Mouse (Mus musculus) G1E (cell line): ENCODE measurements around the gene Fgfr2. TPM values are rescaled to one million over a fixed set of nuclear protein-coding genes. Genes with fewer than 3 reads are reported as not detected.

Experiments used
- ATAC-seq: 2 replicates; pipeline ENCODE4 v1.8.0; 2016; ENCODE audit warnings: mild to moderate bottlenecking; ENCODE audit not compliant: insufficient number of reproducible peaks, poor library complexity, low FRiP score, severe bottlenecking; ENCODE audit errors: extremely low read depth
- DNase-seq: peaks from one replicate; pipeline ENCODE4 v3.0.0; 2012; ENCODE audit warnings: low spot score
- H3K27me3 ChIP-seq: 2 replicates; pipeline ENCODE4 v1.6.1; 2012; ENCODE audit warnings: mild to moderate bottlenecking, low read length, inconsistent platforms; ENCODE audit not compliant: insufficient read depth
- H3K36me3 ChIP-seq: replicated peaks from 2 replicates; pipeline ENCODE3; 2012; ENCODE audit warnings: mild to moderate bottlenecking, inconsistent platforms
- H3K4me1 ChIP-seq: 2 replicates; pipeline ENCODE4 v1.6.1; 2012; ENCODE audit warnings: low read depth, low read length, inconsistent platforms, mixed read lengths; ENCODE audit not compliant: insufficient read depth
- H3K4me3 ChIP-seq: 2 replicates; pipeline ENCODE4 v1.5.1; 2012; ENCODE audit warnings: low read depth, mild to moderate bottlenecking, inconsistent platforms, low read length, moderate library complexity, mixed read lengths
- H3K9me3 ChIP-seq: replicated peaks from 2 replicates; pipeline ENCODE4 v1.6.1; 2012; ENCODE audit warnings: inconsistent platforms
- CTCF ChIP-seq: IDR thresholded peaks from 2 replicates; pipeline ENCODE4 v1.5.1; 2012; ENCODE audit warnings: low read depth, low read length, inconsistent platforms, mixed read lengths
- GATA1 ChIP-seq: IDR thresholded peaks from 2 replicates; pipeline ENCODE4 v1.6.1; 2012; ENCODE audit warnings: borderline replicate concordance, low read length, inconsistent platforms, mixed read lengths
- GATA2 ChIP-seq: IDR thresholded peaks from 2 replicates; pipeline ENCODE4 v1.6.1; 2012; ENCODE audit warnings: low read depth, low read length, inconsistent platforms, borderline replicate concordance
- POLR2AphosphoS5 ChIP-seq: IDR thresholded peaks from 2 replicates; pipeline ENCODE4 v1.6.1; 2012; ENCODE audit warnings: low read depth, low read length, inconsistent platforms; ENCODE audit not compliant: insufficient replicate concordance
- TAL1 ChIP-seq: conservative IDR thresholded peaks from 2 replicates; pipeline ENCODE4 v1.6.1; 2012; ENCODE audit warnings: low read depth, low read length, inconsistent platforms, mixed read lengths
- polyA plus RNA-seq: library from polyadenylated mRNA; stranded (reverse); fragments of >175 nt; gene quantifications from 2 replicates; pipeline ENCODE4 v1.2.3, GENCODE M21; 2012
- total RNA-seq, 2 experiments: library from RNA; stranded (forward) in 1 of 2; stranded (reverse) in 1 of 2; fragments of 200-1000 nt in 1 of 2; fragments of >200 nt in 1 of 2; fragmentation: Nextera tagmentation in 1 of 2; gene quantifications; 2 replicates each; pipeline ENCODE4 v1.2.3; 2014 to 2017

Fgfr2 gene
- total and polyA plus RNA-seq, 3 experiments = 0.22 TPM; not detected in 2

DNA sequence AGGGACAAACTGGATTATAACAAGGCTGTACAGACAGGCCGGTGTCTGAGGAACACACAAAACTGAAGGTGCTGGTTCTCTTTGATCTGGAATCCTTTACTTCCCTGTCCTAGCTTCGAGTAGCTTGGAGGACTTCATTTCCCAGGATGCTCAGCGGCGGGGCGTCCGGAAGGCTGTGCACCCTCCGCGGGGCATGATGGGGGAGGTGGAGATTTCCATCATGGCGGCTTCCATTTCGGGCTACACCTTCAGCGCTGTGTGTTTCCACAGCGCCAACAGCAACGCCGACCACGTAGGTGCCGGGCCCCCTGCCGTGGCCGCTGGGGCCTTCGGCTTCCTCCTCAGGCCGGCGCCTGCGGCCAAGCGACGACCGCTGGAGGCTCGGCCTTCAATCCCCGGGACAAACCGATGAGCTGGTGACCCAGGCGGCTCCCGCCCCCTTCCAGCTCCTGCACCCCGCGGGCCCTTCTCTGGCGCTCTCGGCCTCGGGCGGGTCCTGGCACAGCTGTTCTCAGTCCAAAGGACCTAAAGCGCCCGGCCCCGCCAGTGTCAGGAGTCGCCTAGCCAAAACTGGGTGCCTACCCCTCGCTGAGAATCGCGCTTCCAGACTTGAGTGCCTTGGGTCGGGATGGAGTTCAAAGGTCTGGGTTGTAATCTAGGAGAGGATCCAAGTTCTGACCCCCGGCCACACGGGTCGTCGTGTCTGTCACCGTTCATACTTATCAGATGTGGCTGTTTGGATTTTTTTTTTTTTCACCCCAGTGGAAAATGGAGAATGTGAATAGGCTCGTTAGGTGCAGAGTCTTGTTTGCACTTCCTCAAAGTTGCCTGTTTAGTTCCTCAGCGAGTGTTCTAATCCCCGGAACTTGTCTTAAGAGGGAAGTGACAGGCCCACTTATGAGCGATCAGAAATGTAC lies 263.9 kb downstream of the Fgfr2 start, which contains the start of gene Abraxas2:
Abraxas2 (plus strand) TSS at position 184 of the 917 bp plus-strand sequence.
- DNase-seq = peak; percentile 88
- Histone ChIP-seq H3K9me3 (no peaks in the 10 kb centered on the region), H3K4me1 (peaks cover 26% of the 10 kb centered on the region), H3K4me3 (peak within 1 kb of the TSS; percentile 89), H3K36me3 (peaks cover 24% of the 10 kb centered on the region), H3K27me3 (no peaks in the 10 kb centered on the region)
- peak; percentile 85 for ATAC-seq
- TF ChIP-seq GATA2 (no peak), TAL1 (no peak), POLR2AphosphoS5 (no peak), GATA1 (no peak), CTCF (no peak)

DNA sequence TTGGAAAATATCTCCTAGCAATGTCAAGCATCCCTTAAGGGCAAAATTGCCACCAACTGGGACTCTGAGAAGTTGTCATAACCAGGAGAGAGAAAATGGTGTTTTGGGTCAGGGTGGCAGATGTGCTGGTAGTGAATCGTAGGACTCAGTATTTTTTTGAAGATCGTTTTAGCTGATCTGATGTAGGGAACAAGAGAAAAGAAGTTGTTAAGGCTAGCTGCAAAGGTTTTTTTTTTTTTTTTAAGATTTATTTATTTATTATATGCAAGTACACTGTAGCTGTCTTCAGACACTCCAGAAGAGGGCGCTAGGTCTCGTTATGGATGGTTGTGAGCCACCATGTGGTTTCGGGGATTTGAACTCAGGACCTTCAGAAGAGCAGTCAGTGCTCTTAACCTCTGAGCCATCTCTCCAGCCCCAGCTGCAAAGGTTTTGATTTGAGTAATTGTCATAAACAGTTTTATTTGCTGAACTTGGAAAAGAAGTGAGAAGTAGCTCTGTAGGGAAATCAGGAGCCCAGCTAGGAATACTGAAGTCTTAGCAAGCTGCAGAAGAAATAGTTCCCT lies 265.0 kb downstream of the Fgfr2 start:
- ATAC-seq (no peak), DNase-seq (no peak)
- no peaks in the 10 kb centered on the region for H3K9me3 ChIP-seq
- no peak overlapping the region for H3K4me3 ChIP-seq
- no peak for TF ChIP-seq GATA1
- TF ChIP-seq TAL1 = no peak
- no peak for TF ChIP-seq CTCF
- TF ChIP-seq POLR2AphosphoS5 = no peak
- TF ChIP-seq GATA2 = no peak
- peaks cover 31% of the 10 kb centered on the region for H3K4me1 ChIP-seq
- no peaks in the 10 kb centered on the region for H3K27me3 ChIP-seq
- peaks cover 13% of the 10 kb centered on the region for H3K36me3 ChIP-seq

DNA sequence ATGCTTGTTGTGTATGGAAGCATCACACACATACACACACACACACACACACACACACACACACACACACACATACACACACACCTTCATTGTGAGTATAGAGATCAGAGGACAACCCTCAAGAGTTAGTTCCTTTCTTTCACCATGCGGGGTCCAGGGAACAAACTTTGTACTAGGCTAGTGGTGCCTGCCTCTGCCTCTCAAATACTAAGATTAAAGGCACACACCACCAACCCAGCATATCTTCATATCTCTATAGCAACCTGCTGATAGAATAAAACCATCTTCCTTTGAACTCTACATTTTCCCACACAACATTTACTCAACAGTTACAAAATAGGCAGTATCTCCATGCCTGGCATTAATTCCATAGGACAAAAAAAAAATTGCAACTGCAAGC lies 267.1 kb downstream of the Fgfr2 start:
- Histone ChIP-seq H3K4me3 (no peak overlapping the region), H3K27me3 (no peaks in the 10 kb centered on the region), H3K4me1 (peaks cover 31% of the 10 kb centered on the region), H3K9me3 (no peaks in the 10 kb centered on the region), H3K36me3 (no peaks in the 10 kb centered on the region)
- no peak for ATAC-seq
- TF ChIP-seq POLR2AphosphoS5 (no peak), CTCF (no peak), TAL1 (no peak), GATA1 (no peak), GATA2 (no peak)
- DNase-seq = no peak

DNA sequence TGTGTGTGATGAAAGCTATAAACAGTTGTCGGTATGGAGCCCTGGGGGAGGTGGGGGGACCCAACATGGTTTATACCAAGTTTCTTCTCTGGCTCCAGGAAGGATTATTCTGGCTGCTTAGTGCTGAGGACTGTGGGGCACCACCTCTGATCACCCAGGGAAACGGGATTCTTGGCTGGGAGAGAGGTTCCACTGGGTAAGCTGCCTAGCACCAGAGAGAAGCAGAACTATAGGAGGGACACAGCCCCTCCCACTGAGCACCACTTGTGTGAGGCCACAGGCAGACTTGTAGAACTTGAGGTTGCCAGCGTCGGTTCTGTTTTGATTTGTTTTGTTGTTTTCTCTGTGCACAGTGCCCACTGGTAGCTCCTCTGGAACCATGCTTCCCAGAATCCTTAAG lies 269.2 kb downstream of the Fgfr2 start:
- Histone ChIP-seq H3K9me3 (no peaks in the 10 kb centered on the region), H3K36me3 (peaks cover 15% of the 10 kb centered on the region), H3K4me3 (no peak overlapping the region), H3K27me3 (no peaks in the 10 kb centered on the region), H3K4me1 (peaks cover 26% of the 10 kb centered on the region)
- no peak for TF ChIP-seq GATA2
- TF ChIP-seq CTCF = no peak
- TF ChIP-seq GATA1 = no peak
- no peak for TF ChIP-seq TAL1
- no peak for TF ChIP-seq POLR2AphosphoS5
- DNase-seq = no peak
- no peak for ATAC-seq

DNA sequence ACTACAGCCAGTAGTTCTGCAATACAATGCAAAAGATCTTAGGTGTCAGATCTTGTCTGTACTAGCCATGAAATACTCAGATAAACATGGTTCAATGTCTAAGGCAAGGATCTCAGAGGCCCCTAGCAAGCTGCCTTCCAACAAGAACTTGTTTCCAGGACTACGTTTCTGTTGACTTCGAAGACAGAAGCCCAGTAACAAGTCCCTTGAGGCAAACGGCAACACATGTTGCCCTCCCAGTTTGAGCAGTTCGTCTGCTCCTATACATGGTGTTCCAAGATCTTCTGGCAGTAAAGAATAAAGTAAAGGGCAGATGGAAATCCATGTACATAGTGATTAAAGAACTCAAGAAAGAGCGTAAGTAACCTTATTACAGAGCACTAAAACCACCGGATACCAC lies 269.8 kb downstream of the Fgfr2 start:
- ATAC-seq (no peak), DNase-seq (no peak)
- H3K9me3 ChIP-seq = no peaks in the 10 kb centered on the region
- H3K27me3 ChIP-seq = no peaks in the 10 kb centered on the region
- no peak overlapping the region for H3K4me3 ChIP-seq
- TF ChIP-seq TAL1 (no peak), CTCF (no peak), GATA2 (no peak), POLR2AphosphoS5 (no peak), GATA1 (no peak)
- H3K36me3 ChIP-seq = peaks cover 21% of the 10 kb centered on the region
- H3K4me1 ChIP-seq = peaks cover 21% of the 10 kb centered on the region
